Mouse (Mus musculus): ENCODE results near the gene Tpi1. TPM values are rescaled to one million over a fixed set of nuclear protein-coding genes. Genes with fewer than 3 reads are reported as not detected.

Gene Tpi1
- polyA plus RNA-seq, 1 experiment from 2014 or later: 393 TPM

- Histone ChIP-seq H3K9ac (replicated peaks; ENCODE audit: low read depth, low read length) (no peak overlapping the region), H3K4me2 (ENCODE audit: low read depth, low read length) (no peak overlapping the region), H3K27me3 (ENCODE audit: control insufficient read depth, insufficient read depth, low read length) (no peaks in the 10 kb centered on the region), H3K4me3 (ENCODE audit: low read depth, low read length) (no peak overlapping the region), H3K36me3 (ENCODE audit: control insufficient read depth, insufficient read depth, low read length) (peaks cover 88% of the 10 kb centered on the region), H3K9me3 (ENCODE audit: control insufficient read depth, low read length) (no peaks in the 10 kb centered on the region), H3K27ac (ENCODE audit: low read depth, low read length) (no peak overlapping the region), H3K4me1 (ENCODE audit: control insufficient read depth, insufficient read depth, low read length) (no peaks in the 10 kb centered on the region)
- WGBS: over 99% methylated on average over 4 of the region's 4 CpGs
- no peak for ATAC-seq (ENCODE audit: low read depth)
Measured at GRCm38 (mm10) chr6:124822049-124822448, 8.0 kb upstream of the Tpi1 start.

GRCm38 (mm10) chr6:124820891-124821290 is 6.8 kb upstream of the Tpi1 start:
- no peak overlapping the region for H3K4me2 ChIP-seq (ENCODE audit: low read depth, low read length)
- H3K36me3 ChIP-seq (ENCODE audit: control insufficient read depth, insufficient read depth, low read length): peaks cover 92% of the 10 kb centered on the region
- no peak overlapping the region for H3K9ac ChIP-seq (replicated peaks; ENCODE audit: low read depth, low read length)
- no peak for ATAC-seq (ENCODE audit: low read depth)
- no peak overlapping the region for H3K4me3 ChIP-seq (ENCODE audit: low read depth, low read length)
- 96% methylated on average over 5 of the region's 5 CpGs for WGBS
- no peaks in the 10 kb centered on the region for H3K27me3 ChIP-seq (ENCODE audit: control insufficient read depth, insufficient read depth, low read length)
- H3K4me1 ChIP-seq (ENCODE audit: control insufficient read depth, insufficient read depth, low read length): no peaks in the 10 kb centered on the region
- H3K27ac ChIP-seq (ENCODE audit: low read depth, low read length): no peak overlapping the region
- H3K9me3 ChIP-seq (ENCODE audit: control insufficient read depth, low read length): no peaks in the 10 kb centered on the region

- Histone ChIP-seq H3K9ac (replicated peaks; ENCODE audit: low read depth, low read length) (no peak overlapping the region), H3K36me3 (ENCODE audit: control insufficient read depth, insufficient read depth, low read length) (peaks cover 66% of the 10 kb centered on the region), H3K27ac (ENCODE audit: low read depth, low read length) (no peak overlapping the region), H3K4me2 (ENCODE audit: low read depth, low read length) (no peak overlapping the region), H3K4me1 (ENCODE audit: control insufficient read depth, insufficient read depth, low read length) (peaks cover 6% of the 10 kb centered on the region), H3K27me3 (ENCODE audit: control insufficient read depth, insufficient read depth, low read length) (no peaks in the 10 kb centered on the region), H3K9me3 (ENCODE audit: control insufficient read depth, low read length) (no peaks in the 10 kb centered on the region), H3K4me3 (ENCODE audit: low read depth, low read length) (no peak overlapping the region)
- WGBS: 96% methylated on average over 8 of the region's 8 CpGs
- no peak for ATAC-seq (ENCODE audit: low read depth)
Measured at GRCm38 (mm10) chr6:124817971-124818370, 3.9 kb upstream of the Tpi1 start.

- H3K4me1 ChIP-seq (ENCODE audit: control insufficient read depth, insufficient read depth, low read length): peaks cover 10% of the 10 kb centered on the region
- no peaks in the 10 kb centered on the region for H3K9me3 ChIP-seq (ENCODE audit: control insufficient read depth, low read length)
- H3K27ac ChIP-seq (ENCODE audit: low read depth, low read length): no peak overlapping the region
- H3K9ac ChIP-seq (replicated peaks; ENCODE audit: low read depth, low read length): no peak overlapping the region
- no peak overlapping the region for H3K4me2 ChIP-seq (ENCODE audit: low read depth, low read length)
- no peak overlapping the region for H3K4me3 ChIP-seq (ENCODE audit: low read depth, low read length)
- no peaks in the 10 kb centered on the region for H3K27me3 ChIP-seq (ENCODE audit: control insufficient read depth, insufficient read depth, low read length)
- peaks cover 61% of the 10 kb centered on the region for H3K36me3 ChIP-seq (ENCODE audit: control insufficient read depth, insufficient read depth, low read length)
- 94% methylated on average over 8 of the region's 8 CpGs for WGBS
- ATAC-seq (ENCODE audit: low read depth): no peak
Measured at GRCm38 (mm10) chr6:124817563-124817962, 3.5 kb upstream of the Tpi1 start.

GRCm38 (mm10) chr6:124817125-124817524 is 3.0 kb upstream of the Tpi1 start:
- H3K27ac ChIP-seq (ENCODE audit: low read depth, low read length): no peak overlapping the region
- H3K27me3 ChIP-seq (ENCODE audit: control insufficient read depth, insufficient read depth, low read length): no peaks in the 10 kb centered on the region
- H3K4me3 ChIP-seq (ENCODE audit: low read depth, low read length): no peak overlapping the region
- H3K9me3 ChIP-seq (ENCODE audit: control insufficient read depth, low read length): no peaks in the 10 kb centered on the region
- no peak for ATAC-seq (ENCODE audit: low read depth)
- WGBS: 95% methylated on average over 11 of the region's 11 CpGs
- peaks cover 58% of the 10 kb centered on the region for H3K36me3 ChIP-seq (ENCODE audit: control insufficient read depth, insufficient read depth, low read length)
- H3K9ac ChIP-seq (replicated peaks; ENCODE audit: low read depth, low read length): no peak overlapping the region
- no peak overlapping the region for H3K4me2 ChIP-seq (ENCODE audit: low read depth, low read length)
- H3K4me1 ChIP-seq (ENCODE audit: control insufficient read depth, insufficient read depth, low read length): peaks cover 15% of the 10 kb centered on the region

GRCm38 (mm10) chr6:124816611-124817010 is 2.5 kb upstream of the Tpi1 start:
- Histone ChIP-seq H3K4me3 (ENCODE audit: low read depth, low read length) (no peak overlapping the region), H3K36me3 (ENCODE audit: control insufficient read depth, insufficient read depth, low read length) (peaks cover 58% of the 10 kb centered on the region), H3K9me3 (ENCODE audit: control insufficient read depth, low read length) (no peaks in the 10 kb centered on the region), H3K9ac (replicated peaks; ENCODE audit: low read depth, low read length) (no peak overlapping the region), H3K27me3 (ENCODE audit: control insufficient read depth, insufficient read depth, low read length) (no peaks in the 10 kb centered on the region), H3K4me1 (ENCODE audit: control insufficient read depth, insufficient read depth, low read length) (peaks cover 16% of the 10 kb centered on the region), H3K4me2 (ENCODE audit: low read depth, low read length) (no peak overlapping the region), H3K27ac (ENCODE audit: low read depth, low read length) (no peak overlapping the region)
- WGBS: 94% methylated on average over 4 of the region's 4 CpGs
- ATAC-seq (ENCODE audit: low read depth): no peak

- Histone ChIP-seq H3K4me2 (ENCODE audit: low read depth, low read length) (no peak overlapping the region), H3K27me3 (ENCODE audit: control insufficient read depth, insufficient read depth, low read length) (no peaks in the 10 kb centered on the region), H3K27ac (ENCODE audit: low read depth, low read length) (no peak overlapping the region), H3K4me3 (ENCODE audit: low read depth, low read length) (no peak overlapping the region), H3K36me3 (ENCODE audit: control insufficient read depth, insufficient read depth, low read length) (peaks cover 48% of the 10 kb centered on the region), H3K9ac (replicated peaks; ENCODE audit: low read depth, low read length) (no peak overlapping the region), H3K9me3 (ENCODE audit: control insufficient read depth, low read length) (no peaks in the 10 kb centered on the region), H3K4me1 (ENCODE audit: control insufficient read depth, insufficient read depth, low read length) (peaks cover 17% of the 10 kb centered on the region)
- no peak for ATAC-seq (ENCODE audit: low read depth)
- WGBS: 59% methylated on average over 9 of the region's 9 CpGs
Measured at GRCm38 (mm10) chr6:124814858-124815774, 1.0 kb upstream of the Tpi1 start.

GRCm38 (mm10) chr6:124814448-124814847 is 352 bp upstream of the Tpi1 start:
- H3K27me3 ChIP-seq (ENCODE audit: control insufficient read depth, insufficient read depth, low read length): no peaks in the 10 kb centered on the region
- H3K9me3 ChIP-seq (ENCODE audit: control insufficient read depth, low read length): no peaks in the 10 kb centered on the region
- peak overlapping the region; percentile 87; the same call in 1 of the 2 replicates for H3K4me2 ChIP-seq (ENCODE audit: low read depth, low read length)
- no peak overlapping the region for H3K9ac ChIP-seq (replicated peaks; ENCODE audit: low read depth, low read length)
- ATAC-seq (ENCODE audit: low read depth): peak; percentile 36
- peak overlapping the region; percentile 62; the same call in 1 of the 2 replicates for H3K4me3 ChIP-seq (ENCODE audit: low read depth, low read length)
- H3K27ac ChIP-seq (ENCODE audit: low read depth, low read length): peak overlapping the region; percentile 88; the same call in 1 of the 2 replicates
- H3K36me3 ChIP-seq (ENCODE audit: control insufficient read depth, insufficient read depth, low read length): peaks cover 42% of the 10 kb centered on the region
- H3K4me1 ChIP-seq (ENCODE audit: control insufficient read depth, insufficient read depth, low read length): peaks cover 24% of the 10 kb centered on the region
- WGBS: 33% methylated on average over 7 of the region's 8 CpGs

GRCm38 (mm10) chr6:124813496-124813895 is 600 bp downstream of the Tpi1 start:
- ATAC-seq (ENCODE audit: low read depth): peak; percentile 81
- no peaks in the 10 kb centered on the region for H3K27me3 ChIP-seq (ENCODE audit: control insufficient read depth, insufficient read depth, low read length)
- WGBS: under 1% methylated on average over 18 of the region's 18 CpGs
- H3K9me3 ChIP-seq (ENCODE audit: control insufficient read depth, low read length): no peaks in the 10 kb centered on the region
- H3K36me3 ChIP-seq (ENCODE audit: control insufficient read depth, insufficient read depth, low read length): peaks cover 32% of the 10 kb centered on the region
- H3K9ac ChIP-seq (replicated peaks; ENCODE audit: low read depth, low read length): peak overlapping the region; percentile 75
- H3K4me3 ChIP-seq (ENCODE audit: low read depth, low read length): peak overlapping the region; percentile 62
- H3K4me2 ChIP-seq (ENCODE audit: low read depth, low read length): peak overlapping the region; percentile 87
- peaks cover 26% of the 10 kb centered on the region for H3K4me1 ChIP-seq (ENCODE audit: control insufficient read depth, insufficient read depth, low read length)
- H3K27ac ChIP-seq (ENCODE audit: low read depth, low read length): peak overlapping the region; percentile 88

All from neural tube, embryonic 14.5 days (tissue).